15 mouse cellular contexts compared by ENCODE assay signal in genomic region chr15:11283171-11283570, GRCm38 (mm10).
"Had no signal": no experiment of that assay in that cellular context is flagged by ENCODE, and none has a peak within 500 bp of the region (broad histone marks: within the 10 kb centered on the region; RNA-seq: fewer than 3 reads in every experiment).

No protein-coding gene starts in this region.

- H3K27ac ChIP-seq: neural tube, embryonic 13.5 days; neural tube, embryonic 15.5 days; stomach, embryonic 15.5 days; stomach, postnatal 0 days had no signal

- H3K4me3 ChIP-seq: neural tube, embryonic 13.5 days; neural tube, embryonic 15.5 days; stomach, embryonic 15.5 days had no signal

- DNase-seq: right cerebral cortex, adult 18-20 months; right cerebral cortex, postnatal 14 days; right cerebral cortex, postnatal 25 days; right cerebral cortex, postnatal 4 days; spleen, adult 18-20 months; thymus, adult 18-20 months; thymus, adult 2 months; thymus, postnatal 14 days; thymus, postnatal 25 days; thymus, postnatal 36 days; thymus, postnatal 4 days had no signal

- H3K36me3 ChIP-seq: neural tube, embryonic 13.5 days; neural tube, embryonic 15.5 days; stomach, embryonic 15.5 days had no signal

- H3K9ac ChIP-seq: neural tube, embryonic 13.5 days; neural tube, embryonic 15.5 days; stomach, embryonic 15.5 days had no signal

- H3K4me2 ChIP-seq: neural tube, embryonic 13.5 days; neural tube, embryonic 15.5 days; stomach, embryonic 15.5 days had no signal

- H3K9me3 ChIP-seq: neural tube, embryonic 13.5 days; neural tube, embryonic 15.5 days; stomach, embryonic 15.5 days had no signal

- H3K27me3 ChIP-seq: neural tube, embryonic 13.5 days; neural tube, embryonic 15.5 days; stomach, embryonic 15.5 days had no signal

- H3K4me1 ChIP-seq: neural tube, embryonic 13.5 days; neural tube, embryonic 15.5 days; stomach, embryonic 15.5 days had no signal
